Mouse (Mus musculus): ENCODE measurements around the gene Col9a2. TPM values are rescaled to one million over a fixed set of nuclear protein-coding genes. Genes with fewer than 3 reads are reported as not detected.

Col9a2 gene
- polyA plus RNA-seq, 1 experiment from 2014 or later = 1.8 TPM

- WGBS = 42% methylated on average over 1 of the region's 1 CpGs
Observed at GRCm38 (mm10) chr4:121028146-121028545, 11.0 kb upstream of the Col9a2 start.

GRCm38 (mm10) chr4:121028659-121029392, 10.4 kb upstream of the Col9a2 start:
- WGBS = 26% methylated on average over 14 of the region's 14 CpGs

More at GRCm38 (mm10) chr4:121028146-121028545, 11.0 kb upstream of the Col9a2 start:
- Histone ChIP-seq H3K27ac (ENCODE audit: low read length) (no peak overlapping the region), H3K9me3 (ENCODE audit: low read length) (no peaks in the 10 kb centered on the region), H3K36me3 (ENCODE audit: insufficient read depth, low read length) (no peaks in the 10 kb centered on the region), H3K4me2 (replicated peaks; ENCODE audit: low read depth, low read length) (no peak overlapping the region), H3K9ac (replicated peaks; ENCODE audit: low read depth) (no peak overlapping the region), H3K4me1 (ENCODE audit: insufficient read depth, low read depth, low read length) (no peaks in the 10 kb centered on the region), H3K27me3 (replicated peaks; ENCODE audit: insufficient read depth, low read length) (no peaks in the 10 kb centered on the region), H3K4me3 (ENCODE audit: low read depth, low read length) (no peak overlapping the region)
- no peak for TF ChIP-seq EP300 (IDR thresholded peaks at IDR 0.05)
- no peak for TF ChIP-seq CTCF (IDR thresholded peaks at IDR 0.05)
- ATAC-seq = no peak
- no peak for DNase-seq (ENCODE audit: low spot score)

GRCm38 (mm10) chr4:121029632-121030031, 9.6 kb upstream of the Col9a2 start:
- Histone ChIP-seq H3K9ac (replicated peaks; ENCODE audit: low read depth) (no peak overlapping the region), H3K27me3 (replicated peaks; ENCODE audit: insufficient read depth, low read length) (no peaks in the 10 kb centered on the region), H3K36me3 (ENCODE audit: insufficient read depth, low read length) (no peaks in the 10 kb centered on the region), H3K4me3 (ENCODE audit: low read depth, low read length) (no peak overlapping the region), H3K27ac (ENCODE audit: low read length) (no peak overlapping the region), H3K4me1 (ENCODE audit: insufficient read depth, low read depth, low read length) (no peaks in the 10 kb centered on the region), H3K9me3 (ENCODE audit: low read length) (no peaks in the 10 kb centered on the region), H3K4me2 (replicated peaks; ENCODE audit: low read depth, low read length) (no peak overlapping the region)
- DNase-seq (ENCODE audit: low spot score) (no peak), ATAC-seq (no peak)
- TF ChIP-seq EP300 (IDR thresholded peaks at IDR 0.05) (no peak), CTCF (IDR thresholded peaks at IDR 0.05) (peak; percentile 24; the same call in 1 of the 2 replicates)
- 64% methylated on average over 3 of the region's 3 CpGs for WGBS

More at GRCm38 (mm10) chr4:121028659-121029392, 10.4 kb upstream of the Col9a2 start:
- DNase-seq (ENCODE audit: low spot score) (peak; percentile 63), ATAC-seq (no peak)
- H3K36me3 ChIP-seq (ENCODE audit: insufficient read depth, low read length) = no peaks in the 10 kb centered on the region
- H3K4me2 ChIP-seq (replicated peaks; ENCODE audit: low read depth, low read length) = no peak overlapping the region
- H3K9ac ChIP-seq (replicated peaks; ENCODE audit: low read depth) = no peak overlapping the region
- no peak overlapping the region for H3K4me3 ChIP-seq (ENCODE audit: low read depth, low read length)
- no peaks in the 10 kb centered on the region for H3K4me1 ChIP-seq (ENCODE audit: insufficient read depth, low read depth, low read length)
- no peaks in the 10 kb centered on the region for H3K27me3 ChIP-seq (replicated peaks; ENCODE audit: insufficient read depth, low read length)
- no peak overlapping the region for H3K27ac ChIP-seq (ENCODE audit: low read length)
- H3K9me3 ChIP-seq (ENCODE audit: low read length) = no peaks in the 10 kb centered on the region
- TF ChIP-seq EP300 (IDR thresholded peaks at IDR 0.05) (no peak), CTCF (IDR thresholded peaks at IDR 0.05) (peak; percentile 86)

DNA sequence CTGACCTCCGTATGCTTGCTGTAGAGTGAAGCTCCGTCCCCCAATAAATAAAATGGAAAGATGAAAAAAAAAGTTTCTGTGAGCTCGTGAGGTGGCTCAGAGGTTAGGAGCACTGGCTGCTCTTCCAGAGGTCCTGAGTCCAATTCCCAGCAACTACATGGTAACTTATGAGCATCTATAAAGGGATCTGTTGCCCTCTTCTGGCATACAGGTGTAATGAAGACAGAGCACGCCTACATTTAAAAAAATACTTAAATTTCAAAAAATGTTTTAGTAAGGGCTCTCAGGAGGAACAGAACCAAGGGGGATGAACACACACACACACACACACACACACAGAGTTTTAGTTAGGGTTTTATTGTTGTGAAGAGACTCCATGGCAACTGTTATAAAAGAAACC, 7.7 kb upstream of the Col9a2 start:
- no peak overlapping the region for H3K4me3 ChIP-seq (ENCODE audit: low read depth, low read length)
- TF ChIP-seq CTCF (IDR thresholded peaks at IDR 0.05) (peak; percentile 45), EP300 (IDR thresholded peaks at IDR 0.05) (no peak)
- H3K4me2 ChIP-seq (replicated peaks; ENCODE audit: low read depth, low read length) = no peak overlapping the region
- no peaks in the 10 kb centered on the region for H3K36me3 ChIP-seq (ENCODE audit: insufficient read depth, low read length)
- no peak overlapping the region for H3K27ac ChIP-seq (ENCODE audit: low read length)
- H3K9me3 ChIP-seq (ENCODE audit: low read length) = no peaks in the 10 kb centered on the region
- no peak for DNase-seq (ENCODE audit: low spot score)
- H3K27me3 ChIP-seq (replicated peaks; ENCODE audit: insufficient read depth, low read length) = no peaks in the 10 kb centered on the region
- H3K9ac ChIP-seq (replicated peaks; ENCODE audit: low read depth) = no peak overlapping the region
- no peak for ATAC-seq
- no peaks in the 10 kb centered on the region for H3K4me1 ChIP-seq (ENCODE audit: insufficient read depth, low read depth, low read length)
- WGBS = 51% methylated on average over 4 of the region's 4 CpGs

DNA sequence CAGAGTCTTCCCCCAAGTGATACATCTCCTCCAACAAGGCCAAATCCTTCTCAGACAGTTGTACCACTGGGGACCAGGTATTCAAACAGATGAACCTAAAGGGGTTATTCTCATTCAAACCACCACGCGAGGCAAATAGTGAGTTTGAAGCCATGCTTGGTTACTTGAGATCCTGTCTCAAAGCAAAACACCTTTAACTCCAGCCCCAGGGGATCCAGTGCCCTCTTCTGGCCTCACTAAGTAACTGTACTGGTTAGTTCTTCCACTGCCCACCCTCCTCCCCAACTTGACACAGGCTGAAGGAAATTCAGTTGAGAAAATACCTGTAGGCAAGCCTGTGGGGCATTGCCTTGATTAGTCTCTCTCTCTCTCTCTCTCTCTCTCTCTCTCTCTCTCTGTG, 6.2 kb upstream of the Col9a2 start:
- no peaks in the 10 kb centered on the region for H3K4me1 ChIP-seq (ENCODE audit: insufficient read depth, low read depth, low read length)
- H3K36me3 ChIP-seq (ENCODE audit: insufficient read depth, low read length) = no peaks in the 10 kb centered on the region
- TF ChIP-seq EP300 (IDR thresholded peaks at IDR 0.05) = no peak
- peak; percentile 58 for TF ChIP-seq CTCF (IDR thresholded peaks at IDR 0.05)
- no peaks in the 10 kb centered on the region for H3K9me3 ChIP-seq (ENCODE audit: low read length)
- H3K27me3 ChIP-seq (replicated peaks; ENCODE audit: insufficient read depth, low read length) = no peaks in the 10 kb centered on the region
- no peak for ATAC-seq
- 69% methylated on average over 2 of the region's 2 CpGs for WGBS
- H3K4me3 ChIP-seq (ENCODE audit: low read depth, low read length) = no peak overlapping the region
- no peak for DNase-seq (ENCODE audit: low spot score)
- H3K4me2 ChIP-seq (replicated peaks; ENCODE audit: low read depth, low read length) = no peak overlapping the region
- H3K27ac ChIP-seq (ENCODE audit: low read length) = no peak overlapping the region
- H3K9ac ChIP-seq (replicated peaks; ENCODE audit: low read depth) = no peak overlapping the region

- Histone ChIP-seq H3K36me3 (ENCODE audit: insufficient read depth, low read length) (no peaks in the 10 kb centered on the region), H3K27me3 (replicated peaks; ENCODE audit: insufficient read depth, low read length) (0 out of 2 replicates have a peak, but pooled peaks cover 8% of the 10 kb centered on the region), H3K9ac (replicated peaks; ENCODE audit: low read depth) (no peak overlapping the region), H3K4me2 (replicated peaks; ENCODE audit: low read depth, low read length) (no peak overlapping the region), H3K4me3 (ENCODE audit: low read depth, low read length) (no peak overlapping the region), H3K27ac (ENCODE audit: low read length) (no peak overlapping the region), H3K4me1 (ENCODE audit: insufficient read depth, low read depth, low read length) (peaks cover 5% of the 10 kb centered on the region; the same call in 1 of the 2 replicates), H3K9me3 (ENCODE audit: low read length) (no peaks in the 10 kb centered on the region)
- WGBS = 56% methylated on average over 14 of the region's 14 CpGs
- DNase-seq (ENCODE audit: low spot score) (no peak), ATAC-seq (no peak)
- no peak for TF ChIP-seq CTCF (IDR thresholded peaks at IDR 0.05)
- no peak for TF ChIP-seq EP300 (IDR thresholded peaks at IDR 0.05)
Observed at GRCm38 (mm10) chr4:121040323-121040722, 1.1 kb downstream of the Col9a2 start.
